Mouse (Mus musculus) ES-E14 (cell line): Measurements from ENCODE around the gene Gdf15. TPM values are rescaled to one million over a fixed set of nuclear protein-coding genes. Genes with fewer than 3 reads are reported as not detected.

Experiments
- DNase-seq: peaks from one replicate; pipeline ENCODE4 v3.0.0-alpha.2; 2013; ENCODE audit warnings: low read depth, low spot score
- H3K27ac ChIP-seq: 2 replicates; pipeline ENCODE4 v1.5.1; 2012; ENCODE audit warnings: low read depth, mild to moderate bottlenecking, low read length, moderate library complexity, mixed read lengths; ENCODE audit not compliant: poor library complexity, insufficient read depth, severe bottlenecking
- H3K36me3 ChIP-seq: 2 replicates; pipeline ENCODE4 v1.6.1; 2012; ENCODE audit warnings: mild to moderate bottlenecking, low read length, moderate library complexity, mixed read lengths; ENCODE audit not compliant: control insufficient read depth, poor library complexity, insufficient read depth, severe bottlenecking
- H3K4me1 ChIP-seq, 2 experiments: fragments of 150-350 bp in 1 of 2; sonication (generic) in 1 of 2; 2 replicates each; pipeline ENCODE4 v1.6.1; 2012; ENCODE audit warnings: low read length in 2 of 2, mild to moderate bottlenecking in 1 of 2, mixed read lengths in 1 of 2; ENCODE audit not compliant: control insufficient read depth in 2 of 2, insufficient read depth in 2 of 2, poor library complexity in 1 of 2
- H3K4me3 ChIP-seq, 2 experiments: fragments of 150-350 bp in 1 of 2; sonication (generic) in 1 of 2; 2 replicates each; pipeline ENCODE4 v1.5.1; 2012; ENCODE audit warnings: low read length in 2 of 2, low read depth in 1 of 2, mild to moderate bottlenecking in 1 of 2, mixed read lengths in 1 of 2; ENCODE audit not compliant: insufficient read depth in 1 of 2, poor library complexity in 1 of 2, severe bottlenecking in 1 of 2
- H3K9ac ChIP-seq: 2 replicates; pipeline ENCODE4 v1.6.1; 2012; ENCODE audit warnings: low read depth, mild to moderate bottlenecking, low read length, mixed read lengths; ENCODE audit not compliant: poor library complexity, insufficient read depth, severe bottlenecking
- H3K9me3 ChIP-seq: fragments of 150-350 bp; sonication (generic); 2 replicates; pipeline ENCODE4 v1.6.1; 2012; ENCODE audit warnings: low read depth, mild to moderate bottlenecking, low read length; ENCODE audit not compliant: control insufficient read depth, insufficient read depth
- CHD2 ChIP-seq: IDR thresholded peaks from 2 replicates; pipeline ENCODE4 v1.6.1; 2014; ENCODE audit warnings: mild to moderate bottlenecking, low read depth, low read length, inconsistent platforms
- HCFC1 ChIP-seq: IDR thresholded peaks from 2 replicates; pipeline ENCODE4 v1.6.1; 2012; ENCODE audit warnings: low read length, inconsistent platforms, borderline replicate concordance; ENCODE audit not compliant: insufficient read depth
- MAFK ChIP-seq: IDR thresholded peaks from 2 replicates; pipeline ENCODE4 v1.6.1; 2014; ENCODE audit warnings: mild to moderate bottlenecking, low read depth, low read length, inconsistent platforms; ENCODE audit not compliant: insufficient read depth
- ZC3H11A ChIP-seq: IDR thresholded peaks from 2 replicates; pipeline ENCODE4 v1.6.1; 2012; ENCODE audit warnings: low read depth, mild to moderate bottlenecking, inconsistent platforms, low read length, borderline replicate concordance
- ZNF384 ChIP-seq: IDR thresholded peaks from 2 replicates; pipeline ENCODE4 v1.6.1; 2012; ENCODE audit warnings: low read depth, low read length, inconsistent platforms
- in situ Hi-C, 2 experiments: fragments of 600-800 bp; cut with MboI; formaldehyde crosslinking; loops; one replicate each; pipeline ENCODE4 v1.15.1; 2025; ENCODE audit warnings: low sequenced_read_pairs in 2 of 2, inconsistent platforms in 1 of 2; ENCODE audit not compliant: unreplicated experiment in 2 of 2
- total RNA-seq: library from RNA; depleted of rRNA; stranded (reverse); fragments of 300-350 nt; gene quantifications from 2 replicates; pipeline ENCODE4 v1.2.3, GENCODE M21; 2012; rRNA removed

Gene Gdf15
- 7.0 and 18.8 TPM in 2 replicates for total RNA-seq

DNA sequence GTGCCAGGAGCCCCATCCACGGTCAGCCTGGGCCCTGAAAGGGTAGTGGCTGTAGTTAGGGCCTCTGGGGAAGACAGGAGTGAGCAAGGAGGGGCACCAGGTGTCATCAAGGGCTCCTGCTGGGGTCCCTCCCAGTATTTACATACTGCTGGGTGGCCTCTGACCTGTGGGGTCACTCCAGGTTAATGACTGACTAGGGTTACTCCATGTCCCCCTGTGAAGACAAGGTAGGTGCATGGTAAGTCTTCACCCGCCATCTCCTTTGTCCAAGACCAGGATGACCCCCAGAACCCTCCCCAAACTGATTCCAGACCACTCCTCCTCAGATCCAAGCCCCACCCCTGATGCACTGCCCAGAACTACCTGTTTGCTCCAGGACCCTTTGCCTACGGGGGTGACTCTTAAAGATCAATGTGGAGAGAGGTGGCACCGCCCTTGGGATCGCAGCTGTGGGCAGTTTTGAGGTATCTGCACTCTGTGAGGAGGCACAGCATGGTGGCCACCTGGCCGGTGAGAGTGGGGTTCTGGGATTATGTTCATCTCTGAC, at the start of gene Gdf15:
Gene Gdf15, minus strand, starts transcription at position 111 of the 547 bp plus-strand sequence.
- Histone ChIP-seq H3K36me3 (no peaks in the 10 kb centered on the region; the same call in 1 of the 2 replicates), H3K27ac (peak within 1 kb of the TSS; percentile 77; the same call in 1 of the 2 replicates), H3K9me3 (no peaks in the 10 kb centered on the region), H3K9ac (peak within 1 kb of the TSS; percentile 70), H3K4me3 (peak within 1 kb of the TSS; percentile 61 to 62), H3K4me1 (peaks cover under 1 to 19% of the 10 kb centered on the region in 2 experiments; a peak in 2 of 4 replicates)
- in situ Hi-C loops: no loop called here
- DNase-seq: no peak
- TF ChIP-seq MAFK: no peak
- TF ChIP-seq CHD2: no peak
- TF ChIP-seq ZNF384: no peak
- TF ChIP-seq HCFC1: no peak
- no peak for TF ChIP-seq ZC3H11A

DNA sequence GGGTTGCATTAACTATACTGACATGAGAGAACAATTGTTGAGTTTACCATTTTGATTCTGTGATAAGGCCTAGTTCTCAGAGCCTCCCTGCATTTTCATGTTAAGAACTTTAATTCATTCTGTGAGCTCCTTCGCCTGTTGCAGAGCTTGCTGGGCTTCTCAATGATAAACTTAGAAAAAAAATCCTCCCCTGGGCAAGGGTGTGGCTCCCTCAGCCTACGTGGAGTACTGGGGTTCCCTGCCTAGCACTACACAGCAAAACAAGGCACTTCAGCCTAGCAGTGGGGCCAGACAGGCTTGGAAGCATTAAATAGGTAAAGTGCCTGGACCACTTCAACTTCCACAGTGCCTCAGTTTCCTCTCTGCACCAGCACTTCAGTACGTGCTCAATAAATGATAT, 49.2 kb upstream of the Gdf15 start:
- Histone ChIP-seq H3K36me3 (peaks cover 26% of the 10 kb centered on the region; the same call in 1 of the 2 replicates), H3K9me3 (no peaks in the 10 kb centered on the region), H3K4me3 (no peak overlapping the region), H3K27ac (no peak overlapping the region), H3K9ac (no peak overlapping the region), H3K4me1 (peaks cover 9 to 26% of the 10 kb centered on the region in 2 experiments; a peak in 3 of 4 replicates)
- in situ Hi-C loops: no loop called here
- DNase-seq: no peak
- TF ChIP-seq ZC3H11A (no peak), ZNF384 (no peak), MAFK (no peak)

DNA sequence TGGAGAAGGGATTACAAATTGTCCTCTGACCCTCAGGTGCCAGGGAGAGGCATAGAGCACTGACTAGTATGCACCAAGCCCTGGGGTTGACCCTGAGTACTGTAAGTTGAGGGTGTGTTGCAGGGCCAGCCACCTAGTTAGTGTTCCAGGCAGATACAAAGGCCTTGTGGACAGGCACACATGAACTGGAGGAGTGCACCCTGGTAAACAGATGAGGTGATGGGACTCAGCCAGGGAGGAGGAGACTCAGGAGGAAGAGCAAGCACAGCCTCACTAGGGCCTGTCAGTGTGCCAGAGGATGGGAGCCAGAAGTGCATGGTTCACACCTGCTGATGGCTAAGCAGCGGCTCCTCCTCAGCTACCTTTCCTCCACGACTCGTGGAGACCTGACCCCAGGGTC, 47.8 kb upstream of the Gdf15 start:
- Histone ChIP-seq H3K36me3 (peaks cover 31% of the 10 kb centered on the region; the same call in 1 of the 2 replicates), H3K4me3 (no peak overlapping the region), H3K9me3 (no peaks in the 10 kb centered on the region), H3K27ac (no peak overlapping the region; the same call in 1 of the 2 replicates), H3K4me1 (peaks cover 11 to 29% of the 10 kb centered on the region in 2 experiments; a peak in 3 of 4 replicates), H3K9ac (no peak overlapping the region)
- in situ Hi-C loops: no loop called here
- TF ChIP-seq ZC3H11A (no peak), CHD2 (no peak), HCFC1 (no peak), ZNF384 (no peak), MAFK (no peak)
- no peak for DNase-seq

DNA sequence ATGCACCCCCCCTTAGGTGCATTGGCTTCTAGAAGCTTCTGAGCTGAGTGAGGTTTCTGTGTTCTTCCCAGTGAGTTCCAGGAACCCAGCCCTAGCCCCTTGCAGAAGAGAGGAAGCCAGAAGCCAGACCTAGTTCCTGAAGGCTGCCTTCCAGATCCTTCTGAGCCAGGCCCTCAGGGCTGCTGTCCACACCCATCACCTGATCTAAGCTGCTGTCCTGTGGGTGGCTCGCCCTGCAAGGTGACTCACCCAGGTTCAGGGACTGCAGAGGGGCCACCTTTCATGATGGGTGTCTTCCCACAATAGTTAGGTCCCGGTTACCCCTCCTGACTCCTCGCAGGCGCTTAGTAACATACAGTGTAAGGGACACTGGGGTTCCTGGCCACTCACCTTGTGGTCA, 47.1 kb upstream of the Gdf15 start:
- Histone ChIP-seq H3K36me3 (peaks cover 31% of the 10 kb centered on the region; the same call in 1 of the 2 replicates), H3K9ac (no peak overlapping the region), H3K27ac (no peak overlapping the region), H3K4me1 (peaks cover 18 to 33% of the 10 kb centered on the region in 2 experiments), H3K4me3 (no peak overlapping the region), H3K9me3 (no peaks in the 10 kb centered on the region)
- in situ Hi-C loops: no loop called here
- DNase-seq: no peak
- TF ChIP-seq ZNF384: no peak
- no peak for TF ChIP-seq CHD2
- no peak for TF ChIP-seq MAFK
- no peak for TF ChIP-seq HCFC1
- no peak for TF ChIP-seq ZC3H11A
